Mouse (Mus musculus): ENCODE data around the gene 5730480H06Rik.

- no peak for TF ChIP-seq CTCF (IDR thresholded peaks at IDR 0.05; ENCODE audit: borderline replicate concordance, extremely low read depth, insufficient read depth, insufficient read length)
- TF ChIP-seq POLR2A (IDR thresholded peaks at IDR 0.05; ENCODE audit: borderline replicate concordance, extremely low read depth, insufficient read depth, insufficient read length, poor library complexity, severe bottlenecking) = no peak
These were observed 132.5 kb downstream of the 5730480H06Rik start for GRCm38 (mm10) chr5:48460221-48460620.
